Mouse (Mus musculus) bone marrow, adult 2 months (tissue): ENCODE measurements around the gene Fscn1.

Source experiments
- CTCF ChIP-seq: fragments of 200-500 bp; IDR thresholded peaks from 2 replicates; pipeline ENCODE4 v1.5.1; 2011; ENCODE audit warnings: low read length, control low read depth; ENCODE audit not compliant: control insufficient read depth, insufficient read depth
- POLR2A ChIP-seq: fragments of 200-500 bp; IDR thresholded peaks from 2 replicates; pipeline ENCODE4 v1.6.1; 2011; ENCODE audit warnings: low read depth, mild to moderate bottlenecking, control low read depth, low read length, borderline replicate concordance; ENCODE audit not compliant: control insufficient read depth

GRCm38 (mm10) chr5:142917402-142917801 is 42.7 kb upstream of the Fscn1 start:
- no peak for TF ChIP-seq POLR2A
- no peak for TF ChIP-seq CTCF
